Mouse (Mus musculus) limb, embryonic 13.5 days (tissue): ENCODE measurements at regions not wholly inside any gene's neighbourhood (a gene's known extent, or its start where the extent isn't known, plus 50 kb on each side); places are given as distances from the start of the nearest gene placed in this dataset.

ENCODE experiments used
- ATAC-seq: fragments of 200-750 bp; cut with Nextera tagmentation; 2 replicates; pipeline ENCODE4 v1.8.0; 2017; ENCODE audit warnings: low read depth, moderate number of reproducible peaks, moderate TSS enrichment; ENCODE audit not compliant: low FRiP score
- H3K27ac ChIP-seq: fragments of 300-500 bp; sonication (generic); 2 replicates; pipeline ENCODE4 v1.5.1; 2015; ENCODE audit warnings: inconsistent platforms, mild to moderate bottlenecking, moderate library complexity
- H3K27me3 ChIP-seq: fragments of 300-500 bp; sonication (generic); 2 replicates; pipeline ENCODE4 v1.6.1; 2015; ENCODE audit warnings: mild to moderate bottlenecking, inconsistent platforms
- H3K36me3 ChIP-seq: fragments of 300-500 bp; sonication (generic); 2 replicates; pipeline ENCODE4 v1.6.1; 2015; ENCODE audit warnings: inconsistent platforms, mild to moderate bottlenecking, moderate library complexity
- H3K4me1 ChIP-seq: fragments of 300-500 bp; sonication (generic); 2 replicates; pipeline ENCODE4 v1.6.1; 2015; ENCODE audit warnings: inconsistent platforms
- H3K4me2 ChIP-seq: fragments of 300-500 bp; sonication (generic); replicated peaks from 2 replicates; pipeline ENCODE4 v1.6.1; 2015; ENCODE audit warnings: inconsistent platforms, mild to moderate bottlenecking, moderate library complexity
- H3K4me3 ChIP-seq: fragments of 300-500 bp; sonication (generic); 2 replicates; pipeline ENCODE4 v1.5.1; 2015; ENCODE audit warnings: moderate library complexity, mild to moderate bottlenecking, inconsistent platforms
- H3K9ac ChIP-seq: fragments of 300-500 bp; sonication (generic); 2 replicates; pipeline ENCODE4 v1.6.1; 2015; ENCODE audit warnings: mild to moderate bottlenecking, inconsistent platforms
- H3K9me3 ChIP-seq: fragments of 300-500 bp; sonication (generic); 2 replicates; pipeline ENCODE4 v1.6.1; 2016; ENCODE audit warnings: inconsistent platforms
- WGBS: fragments of 180-500 bp; shearing (Covaris S2); methylation state at CpG from one replicate; pipeline ENCODE4 v1.1.7; 2015; 5-methylcytosine and 5-hydroxymethylcytosine counted together

DNA sequence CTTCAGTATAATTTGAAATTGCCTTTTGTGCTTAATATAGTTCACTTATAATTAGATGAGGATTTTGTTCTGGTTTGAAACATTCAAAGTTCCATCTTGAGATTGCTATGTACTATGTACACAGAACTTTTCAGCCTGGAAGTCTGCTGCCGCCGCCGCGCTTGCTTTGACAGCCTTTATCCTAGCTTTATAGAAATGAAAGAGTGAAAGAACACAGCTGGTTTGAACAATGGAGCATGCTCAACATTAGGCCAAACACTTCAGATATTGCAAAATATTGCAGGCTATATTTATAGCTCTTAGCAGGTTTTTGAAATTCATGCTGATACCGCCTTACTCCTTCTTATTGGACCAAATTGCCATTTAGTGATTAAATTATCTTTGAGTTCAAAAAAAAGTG, 305.1 kb upstream of the Prkd1 start:
- no peaks in the 10 kb centered on the region for H3K36me3 ChIP-seq
- 95% methylated on average over 5 of the region's 5 CpGs for WGBS
- no peak for ATAC-seq
- H3K27me3 ChIP-seq, result no peaks in the 10 kb centered on the region
- no peaks in the 10 kb centered on the region for H3K4me1 ChIP-seq
- no peak overlapping the region for H3K27ac ChIP-seq
- no peak overlapping the region for H3K4me2 ChIP-seq
- no peak overlapping the region for H3K9ac ChIP-seq
- no peak overlapping the region for H3K4me3 ChIP-seq
- 0 out of 2 replicates have a peak, but pooled peaks cover 3% of the 10 kb centered on the region for H3K9me3 ChIP-seq

DNA sequence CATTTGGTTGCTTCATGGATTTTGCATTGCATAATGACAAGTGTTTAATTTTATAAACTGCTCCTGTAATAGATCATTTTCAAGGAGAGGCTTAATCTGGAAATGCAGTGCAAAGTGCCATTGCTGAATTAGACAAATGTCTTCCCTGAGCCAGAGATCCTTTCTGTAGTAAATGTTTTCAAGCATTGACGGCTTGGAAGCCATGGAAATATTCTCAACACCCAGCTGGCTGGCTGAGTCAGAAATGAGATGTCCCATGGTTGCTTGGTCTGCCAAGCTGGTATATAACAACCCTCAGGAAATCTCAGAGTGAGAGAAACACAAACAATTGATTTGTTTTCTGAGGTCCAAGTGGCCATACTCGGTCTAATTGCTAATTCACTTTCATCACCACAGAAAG, 298.1 kb upstream of the Prkd1 start:
- H3K4me1 ChIP-seq, result no peaks in the 10 kb centered on the region
- 82% methylated on average over 2 of the region's 2 CpGs for WGBS
- H3K36me3 ChIP-seq, result no peaks in the 10 kb centered on the region
- H3K9ac ChIP-seq, result no peak overlapping the region
- no peaks in the 10 kb centered on the region for H3K9me3 ChIP-seq
- H3K27ac ChIP-seq, result no peak overlapping the region
- no peak overlapping the region for H3K4me2 ChIP-seq
- H3K27me3 ChIP-seq, result peaks cover 20% of the 10 kb centered on the region
- no peak overlapping the region for H3K4me3 ChIP-seq
- ATAC-seq, result no peak

DNA sequence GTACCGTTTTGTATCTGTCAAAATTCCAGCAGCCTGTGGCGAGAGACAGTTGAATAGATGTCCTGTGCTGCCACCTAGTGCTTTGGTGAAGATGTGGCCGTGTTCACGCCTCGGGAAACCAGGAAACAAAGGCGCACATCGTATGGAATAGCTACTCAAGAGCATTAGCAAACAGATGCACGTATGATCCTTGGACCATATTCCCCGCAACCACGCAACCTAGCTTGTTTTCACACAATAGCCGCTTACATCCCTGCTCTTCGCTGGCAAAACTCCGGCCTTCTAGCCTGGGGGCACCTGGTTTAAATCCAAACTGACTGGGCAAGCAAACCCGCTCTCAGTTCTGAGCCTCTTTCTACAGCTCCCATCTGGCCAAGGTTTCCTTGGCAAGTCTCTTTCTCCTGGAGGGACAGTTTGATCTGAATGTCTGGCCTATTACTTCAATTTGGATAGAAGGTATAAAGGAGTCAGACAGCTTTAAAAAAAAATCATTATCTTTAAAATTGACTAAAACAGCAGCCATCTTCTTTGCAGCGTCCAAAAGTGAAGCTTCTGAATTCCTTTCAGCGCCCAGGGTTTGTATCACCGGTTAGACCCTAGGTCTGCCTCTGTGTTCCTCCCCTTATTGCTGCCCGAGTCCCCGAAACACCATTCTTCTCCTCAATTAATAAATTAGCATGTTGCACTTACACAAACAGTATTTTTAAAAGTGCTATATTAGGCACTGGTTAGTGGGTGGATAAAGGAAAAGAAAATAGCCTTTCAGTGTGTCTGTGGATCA, 295.0 kb upstream of the Prkd1 start:
- Histone ChIP-seq H3K9me3 (no peaks in the 10 kb centered on the region), H3K36me3 (no peaks in the 10 kb centered on the region), H3K9ac (peak overlapping the region; percentile 60; the same call in 1 of the 2 replicates), H3K4me1 (no peaks in the 10 kb centered on the region), H3K27me3 (peaks cover 24% of the 10 kb centered on the region), H3K4me3 (peak overlapping the region; percentile 29), H3K27ac (no peak overlapping the region), H3K4me2 (peak overlapping the region; percentile 59)
- ATAC-seq, result peak; percentile 81
- 26% methylated on average over 19 of the region's 19 CpGs for WGBS

DNA sequence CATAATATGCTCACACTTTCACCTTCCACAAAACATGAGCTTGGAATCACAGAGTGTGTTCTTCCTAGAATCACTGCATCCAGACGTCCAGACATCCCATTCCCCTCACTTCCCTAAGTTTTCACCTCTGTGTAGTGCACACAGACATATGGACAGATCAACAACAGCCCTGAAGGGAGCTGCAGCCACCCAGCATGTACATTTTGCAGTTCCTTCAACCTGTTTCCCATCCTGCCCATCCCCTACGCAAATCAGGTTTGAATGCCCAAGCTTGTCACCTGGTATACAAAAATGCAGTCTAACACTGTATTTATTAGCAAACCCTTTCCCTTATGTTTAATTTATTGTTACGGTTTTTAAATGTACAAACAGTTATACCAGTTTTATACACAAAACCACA, 294.4 kb upstream of the Prkd1 start:
- Histone ChIP-seq H3K27ac (no peak overlapping the region), H3K27me3 (peaks cover 24% of the 10 kb centered on the region), H3K36me3 (no peaks in the 10 kb centered on the region), H3K4me3 (no peak overlapping the region), H3K9ac (no peak overlapping the region), H3K4me2 (0 out of 2 replicates have a peak overlapping the region, but pooled peaks have one; percentile 59), H3K4me1 (no peaks in the 10 kb centered on the region), H3K9me3 (no peaks in the 10 kb centered on the region)
- ATAC-seq, result 0 out of 2 replicates have a peak, but pooled peaks have one; percentile 3
- 41% methylated on average over 3 of the region's 3 CpGs for WGBS

DNA sequence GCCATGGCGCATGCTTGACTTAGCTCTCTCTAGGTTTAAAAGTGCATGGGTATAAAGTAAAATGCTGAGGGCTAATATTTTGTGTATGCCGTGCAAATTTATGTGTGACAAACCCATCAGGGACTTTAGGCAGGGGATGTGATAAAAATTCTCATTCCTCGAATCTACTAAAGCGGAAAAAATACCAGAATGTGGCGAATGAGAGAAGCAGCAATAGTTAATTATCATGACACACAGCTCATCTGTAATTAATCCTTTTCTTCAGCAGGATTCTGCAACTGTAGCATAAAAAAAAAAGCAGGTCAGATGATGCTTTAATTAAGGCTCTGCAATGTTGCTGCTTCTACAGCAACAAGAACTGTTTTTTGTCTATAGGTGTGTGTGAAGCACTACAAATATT, 286.6 kb upstream of the Prkd1 start:
- H3K27ac ChIP-seq, result no peak overlapping the region
- no peak overlapping the region for H3K4me3 ChIP-seq
- H3K9ac ChIP-seq, result no peak overlapping the region
- H3K36me3 ChIP-seq, result no peaks in the 10 kb centered on the region
- no peaks in the 10 kb centered on the region for H3K4me1 ChIP-seq
- ATAC-seq, result no peak
- H3K27me3 ChIP-seq, result no peaks in the 10 kb centered on the region
- 80% methylated on average over 5 of the region's 5 CpGs for WGBS
- no peaks in the 10 kb centered on the region for H3K9me3 ChIP-seq
- no peak overlapping the region for H3K4me2 ChIP-seq

DNA sequence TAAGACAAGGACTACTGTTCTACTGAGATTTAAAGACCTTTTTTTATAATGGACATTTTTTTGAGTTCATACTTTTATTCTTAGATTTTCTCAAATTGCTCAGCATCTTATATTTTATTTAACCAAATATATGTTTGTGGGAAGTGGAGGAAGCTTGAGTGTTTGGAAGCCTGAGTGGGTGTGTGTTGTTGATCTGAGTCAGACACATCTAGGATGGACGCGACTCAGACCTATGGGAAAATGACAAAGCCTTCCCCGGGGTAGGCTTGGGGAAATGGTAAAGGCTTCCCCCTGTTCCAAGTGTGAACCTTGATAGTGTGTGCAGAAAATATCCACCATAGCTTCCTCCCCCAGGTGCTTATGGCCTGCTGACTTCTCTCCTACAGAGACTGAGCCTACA, 283.6 kb upstream of the Prkd1 start:
- H3K27me3 ChIP-seq, result no peaks in the 10 kb centered on the region
- no peak overlapping the region for H3K4me3 ChIP-seq
- no peaks in the 10 kb centered on the region for H3K4me1 ChIP-seq
- ATAC-seq, result no peak
- no peaks in the 10 kb centered on the region for H3K9me3 ChIP-seq
- H3K27ac ChIP-seq, result no peak overlapping the region
- 96% methylated on average over 3 of the region's 3 CpGs for WGBS
- H3K4me2 ChIP-seq, result no peak overlapping the region
- no peaks in the 10 kb centered on the region for H3K36me3 ChIP-seq
- no peak overlapping the region for H3K9ac ChIP-seq

DNA sequence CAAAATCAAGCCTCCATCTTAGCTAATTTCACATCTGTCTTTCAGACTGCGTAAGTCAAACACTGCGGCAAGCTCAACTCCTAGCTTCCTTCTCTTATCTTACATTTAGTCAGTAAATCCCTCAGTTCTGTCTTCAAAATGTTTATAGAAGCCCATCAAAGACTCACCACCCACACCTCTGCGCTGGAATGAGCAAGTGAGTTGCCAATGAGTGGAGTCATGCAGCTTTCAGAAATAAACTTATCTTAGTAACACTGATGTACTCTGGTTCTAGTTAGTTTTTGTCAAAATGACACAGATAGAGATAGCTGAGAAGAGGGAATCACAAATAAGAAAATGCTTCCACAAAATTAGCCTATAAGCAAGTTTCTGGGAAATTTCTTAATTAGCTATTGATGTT, 280.7 kb upstream of the Prkd1 start:
- no peaks in the 10 kb centered on the region for H3K4me1 ChIP-seq
- no peak overlapping the region for H3K4me3 ChIP-seq
- H3K27ac ChIP-seq, result no peak overlapping the region
- H3K4me2 ChIP-seq, result no peak overlapping the region
- H3K9ac ChIP-seq, result no peak overlapping the region
- no peaks in the 10 kb centered on the region for H3K36me3 ChIP-seq
- H3K9me3 ChIP-seq, result no peaks in the 10 kb centered on the region
- H3K27me3 ChIP-seq, result no peaks in the 10 kb centered on the region
- 73% methylated on average over 3 of the region's 3 CpGs for WGBS
- ATAC-seq, result no peak

DNA sequence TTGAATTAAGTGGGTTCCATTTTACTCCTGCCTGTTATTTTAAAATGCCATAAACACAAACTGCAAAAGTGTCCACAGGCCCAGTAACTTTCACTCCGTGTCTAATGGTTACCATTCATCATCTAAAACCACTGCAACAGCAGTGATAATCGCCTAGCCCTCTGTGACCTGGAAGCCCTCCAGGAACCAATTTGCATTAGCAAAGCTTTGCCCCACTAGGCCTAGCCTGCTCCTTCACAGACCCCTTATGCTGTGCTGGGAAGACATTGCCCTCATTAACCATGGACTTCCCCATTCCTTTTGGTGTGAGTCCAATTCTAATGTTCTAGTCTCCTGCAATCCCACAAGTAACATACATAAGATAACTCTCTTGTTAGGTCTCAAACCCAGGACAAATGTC, 277.3 kb upstream of the Prkd1 start:
- Histone ChIP-seq H3K4me2 (no peak overlapping the region), H3K27ac (no peak overlapping the region), H3K27me3 (no peaks in the 10 kb centered on the region), H3K36me3 (no peaks in the 10 kb centered on the region), H3K4me1 (no peaks in the 10 kb centered on the region), H3K9ac (no peak overlapping the region), H3K9me3 (no peaks in the 10 kb centered on the region), H3K4me3 (no peak overlapping the region)
- no peak for ATAC-seq
- WGBS, result 20% methylated on average over 2 of the region's 2 CpGs

DNA sequence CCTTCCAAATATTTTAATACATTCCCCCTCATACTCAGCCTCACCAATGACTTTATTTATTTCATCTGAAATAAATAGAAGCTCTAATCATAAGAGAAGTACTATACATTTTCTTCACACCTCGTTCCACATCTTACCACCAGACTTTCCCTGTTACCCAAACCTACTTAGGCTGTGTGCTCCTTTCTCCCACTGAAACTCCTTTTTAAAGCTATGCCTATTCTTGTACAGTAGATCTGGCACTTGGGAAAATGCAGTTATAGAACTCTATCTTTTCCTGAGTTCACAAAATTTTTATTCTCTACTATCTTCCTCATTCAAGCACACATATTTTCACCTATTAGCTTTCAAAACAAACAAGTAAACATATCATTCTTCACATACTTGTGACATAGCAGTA, 272.8 kb upstream of the Prkd1 start:
- H3K27ac ChIP-seq, result no peak overlapping the region
- no peaks in the 10 kb centered on the region for H3K9me3 ChIP-seq
- H3K4me3 ChIP-seq, result no peak overlapping the region
- no peak overlapping the region for H3K9ac ChIP-seq
- H3K36me3 ChIP-seq, result no peaks in the 10 kb centered on the region
- WGBS, result 77% methylated on average over 1 of the region's 1 CpGs
- no peak for ATAC-seq
- H3K27me3 ChIP-seq, result no peaks in the 10 kb centered on the region
- H3K4me2 ChIP-seq, result no peak overlapping the region
- H3K4me1 ChIP-seq, result no peaks in the 10 kb centered on the region

DNA sequence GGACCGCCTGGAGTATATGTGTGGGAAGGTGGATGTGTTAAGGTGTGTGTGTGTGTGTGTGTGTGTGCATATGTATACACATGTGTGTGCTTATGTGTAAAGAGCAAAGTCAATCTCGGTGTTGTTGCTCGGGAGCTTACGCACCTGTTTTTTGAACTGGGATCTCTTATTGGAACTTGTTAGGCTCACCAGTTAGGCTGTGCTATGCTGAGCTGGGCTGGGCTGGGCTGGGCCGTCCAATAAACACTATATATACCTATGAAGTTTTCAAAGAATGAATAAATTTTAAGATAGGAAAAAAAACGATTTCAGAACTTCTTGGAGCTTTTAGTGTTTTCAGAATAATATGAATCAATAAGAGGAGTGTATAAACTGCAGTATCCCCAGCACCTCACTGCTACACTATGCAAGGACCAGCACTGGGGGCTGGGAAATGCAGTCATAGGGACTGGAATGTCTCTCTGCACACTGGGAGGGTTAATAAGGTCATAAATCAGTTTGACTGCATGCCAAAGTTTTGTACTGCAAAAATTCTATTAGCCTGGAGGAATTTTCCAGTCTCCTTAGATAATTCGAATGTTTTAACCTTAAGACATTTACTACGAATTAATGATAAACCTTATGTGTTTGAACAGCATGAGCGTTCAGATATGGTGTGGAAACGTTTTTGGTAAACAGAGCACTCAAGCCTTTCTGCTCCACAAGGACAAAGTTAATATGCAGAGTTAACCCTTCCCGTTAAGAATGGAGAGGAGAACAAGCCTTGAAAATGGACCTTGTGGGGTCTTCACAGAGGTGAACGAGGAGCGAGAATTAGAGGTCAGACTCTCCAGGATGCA, 250.9 kb upstream of the Prkd1 start:
- no peaks in the 10 kb centered on the region for H3K36me3 ChIP-seq
- H3K4me3 ChIP-seq, result no peak overlapping the region
- WGBS, result 47% methylated on average over 13 of the region's 13 CpGs
- peak; percentile 81 for ATAC-seq
- H3K27me3 ChIP-seq, result no peaks in the 10 kb centered on the region
- no peak overlapping the region for H3K9ac ChIP-seq
- H3K4me1 ChIP-seq, result 0 out of 2 replicates have a peak, but pooled peaks cover 11% of the 10 kb centered on the region
- H3K9me3 ChIP-seq, result no peaks in the 10 kb centered on the region; the same call in 1 of the 2 replicates
- no peak overlapping the region for H3K27ac ChIP-seq
- no peak overlapping the region for H3K4me2 ChIP-seq

- Histone ChIP-seq H3K27me3 (no peaks in the 10 kb centered on the region), H3K4me3 (no peak overlapping the region), H3K4me1 (0 out of 2 replicates have a peak, but pooled peaks cover 11% of the 10 kb centered on the region), H3K36me3 (no peaks in the 10 kb centered on the region), H3K4me2 (no peak overlapping the region), H3K9ac (no peak overlapping the region), H3K9me3 (no peaks in the 10 kb centered on the region; the same call in 1 of the 2 replicates), H3K27ac (no peak overlapping the region)
- ATAC-seq, result no peak
- WGBS, result 52% methylated on average over 3 of the region's 3 CpGs
Observed at GRCm38 (mm10) chr12:50897606-50898166, 248.8 kb upstream of the Prkd1 start.

DNA sequence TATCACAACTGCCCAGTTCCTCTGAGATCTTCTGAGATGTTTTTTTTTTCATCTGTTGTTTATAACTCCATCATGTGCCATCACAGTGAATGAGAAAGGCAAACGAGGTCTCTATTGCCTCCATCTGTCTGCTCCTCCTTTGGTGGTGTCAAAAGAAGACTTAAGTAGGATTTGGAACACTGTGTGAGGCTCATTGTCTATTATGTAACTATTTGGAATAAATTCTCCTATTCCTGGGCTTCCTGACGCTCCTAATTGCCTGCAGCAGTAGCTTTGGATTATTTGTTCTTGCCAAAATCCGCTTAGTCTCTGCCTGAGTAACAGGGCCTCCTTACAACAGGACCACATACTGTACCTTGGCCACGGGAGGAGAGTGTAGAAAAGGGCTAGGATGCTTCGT, 244.7 kb upstream of the Prkd1 start:
- ATAC-seq, result no peak
- no peak overlapping the region for H3K27ac ChIP-seq
- no peaks in the 10 kb centered on the region for H3K9me3 ChIP-seq
- H3K9ac ChIP-seq, result no peak overlapping the region
- WGBS, result 38% methylated on average over 5 of the region's 5 CpGs
- H3K27me3 ChIP-seq, result no peaks in the 10 kb centered on the region
- H3K4me3 ChIP-seq, result no peak overlapping the region
- no peaks in the 10 kb centered on the region for H3K4me1 ChIP-seq
- H3K4me2 ChIP-seq, result no peak overlapping the region
- no peaks in the 10 kb centered on the region for H3K36me3 ChIP-seq
